Mouse (Mus musculus) adipocyte (in vitro differentiated cells): ENCODE data around the gene Crcp.
"Not testable (repeated sequence)": the region's sequence is repeated elsewhere in the genome, so short reads cannot be mapped to it uniquely, and the experiment has no call there.

Experiments used
- DNase-seq: peaks from one replicate; pipeline ENCODE4 v3.0.0-alpha.2; 2016; ENCODE audit warnings: low spot score

Gene Crcp

DNA sequence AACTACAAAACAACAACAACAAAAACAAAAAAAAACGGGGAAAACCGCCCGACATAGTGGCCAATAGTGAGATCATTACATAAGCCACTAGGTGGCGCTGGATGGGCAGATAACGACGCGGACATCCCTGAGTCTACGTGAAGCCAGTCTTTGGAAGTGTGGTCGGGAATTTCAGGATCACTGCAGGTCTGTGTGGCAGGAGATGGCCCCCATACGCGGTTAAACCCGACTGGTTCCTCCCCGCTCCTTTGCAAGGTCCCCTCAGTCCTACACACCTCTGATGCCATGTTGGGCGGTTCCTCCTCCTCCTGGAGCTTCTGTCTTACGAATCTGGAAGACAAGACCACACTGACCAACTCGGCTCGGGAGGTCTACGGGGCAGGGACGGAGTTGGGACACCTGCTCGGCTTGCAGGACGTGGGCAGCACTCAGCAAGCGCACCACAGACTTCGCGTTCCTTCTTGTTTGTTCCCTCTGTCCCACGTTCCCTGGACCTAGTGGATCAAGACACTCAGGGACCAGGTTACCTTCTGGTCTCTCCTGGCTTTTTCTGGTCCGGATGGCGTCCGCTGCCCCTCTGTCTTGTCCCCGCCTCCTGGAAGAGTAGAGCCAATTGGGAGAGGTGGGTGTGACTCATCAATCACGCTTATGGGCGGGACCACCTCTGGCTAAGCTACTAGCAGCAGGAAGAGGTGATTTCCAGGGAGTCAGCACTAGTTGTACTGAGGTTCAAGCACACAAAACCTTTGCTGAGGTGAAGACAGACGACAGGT, 5.1 kb upstream of the Crcp start:
- DNase-seq, result peak; percentile 98

DNA sequence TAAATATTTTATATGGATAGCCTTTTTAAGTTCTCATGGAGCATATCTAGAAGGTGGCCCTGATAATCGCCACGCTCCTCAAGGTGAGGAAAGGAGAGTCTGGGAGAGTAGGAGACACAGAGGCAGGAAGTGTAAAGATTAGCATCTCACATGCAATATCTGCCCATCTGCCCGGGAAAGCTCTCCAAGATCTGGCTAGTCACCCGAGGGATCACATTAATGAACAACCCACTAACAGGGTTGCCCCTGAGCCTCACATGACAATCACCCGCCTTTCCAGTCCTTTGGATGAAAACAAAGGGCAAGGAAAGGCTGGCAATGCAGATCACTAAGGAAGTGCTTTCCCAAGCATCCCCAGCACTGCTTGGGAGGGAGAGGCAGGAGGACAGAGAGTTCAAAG, 2.0 kb upstream of the Crcp start:
- DNase-seq, result no peak

GRCm38 (mm10) chr5:130027696-130028095, 1.4 kb upstream of the Crcp start:
- DNase-seq, result no peak

- DNase-seq, result no peak
These were observed 2.6 kb downstream of the Crcp start for GRCm38 (mm10) chr5:130031410-130032390.

DNA sequence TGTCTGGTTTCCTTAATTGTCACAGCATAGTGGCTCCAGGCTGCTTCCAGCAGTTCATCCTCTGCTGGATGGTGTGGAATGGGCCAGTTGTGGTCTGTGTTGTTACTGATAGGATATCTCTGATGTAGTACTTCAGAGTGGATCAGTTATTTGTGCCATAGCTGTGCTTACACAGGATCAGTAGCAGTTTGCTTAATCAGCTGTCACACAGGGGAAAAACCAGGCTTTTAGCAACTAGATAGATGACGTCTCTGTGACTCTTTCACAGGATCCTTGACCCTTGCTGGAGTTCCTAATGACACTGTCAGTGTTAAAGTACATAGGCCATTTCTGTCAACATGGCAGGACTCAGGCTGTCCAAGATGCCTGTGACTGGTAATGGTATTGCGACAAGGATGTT, 4.8 kb downstream of the Crcp start:
- DNase-seq, result no peak

DNA sequence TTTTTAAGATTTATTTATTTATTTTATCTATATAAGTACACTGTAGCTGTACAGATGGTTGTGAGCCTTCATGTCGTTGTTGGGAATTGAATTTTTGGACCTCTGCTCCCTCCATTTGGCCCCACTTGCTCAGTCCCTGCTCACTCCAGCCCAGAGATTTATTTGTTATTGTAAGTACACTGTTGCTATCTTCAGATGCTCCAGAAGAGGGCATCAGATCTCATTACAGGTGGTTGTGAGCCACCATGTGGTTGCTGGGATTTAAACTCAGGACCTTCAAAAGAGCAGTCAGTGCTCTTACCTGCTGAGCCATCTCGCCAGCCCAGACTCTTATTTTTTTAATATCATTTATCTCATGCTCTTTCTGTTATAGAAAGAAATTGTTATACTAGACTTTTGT, 7.2 kb downstream of the Crcp start:
- not testable (repeated sequence) for DNase-seq

GRCm38 (mm10) chr5:130037752-130038455, 8.8 kb downstream of the Crcp start:
- DNase-seq, result peak; percentile 79

GRCm38 (mm10) chr5:130040797-130041196, 11.7 kb downstream of the Crcp start:
- DNase-seq, result no peak

DNA sequence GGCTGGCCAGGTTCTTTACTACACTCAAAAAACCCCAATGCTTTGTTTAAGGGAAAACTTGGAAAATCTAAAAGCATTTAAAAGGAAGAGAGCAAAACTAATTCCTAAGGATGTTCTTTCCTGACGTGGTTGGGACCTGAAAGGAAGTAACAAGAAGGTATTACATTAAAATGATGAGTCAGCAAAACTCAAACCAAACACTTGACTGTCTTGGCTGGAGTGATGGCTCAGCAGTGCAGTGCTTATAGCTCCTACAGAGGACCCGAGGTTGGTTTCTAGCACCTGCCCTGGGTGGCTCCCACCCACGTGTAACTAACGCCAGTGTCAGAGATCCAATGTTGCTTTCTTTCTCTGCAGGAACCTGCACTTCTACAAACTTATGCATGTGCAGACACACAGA, 12.2 kb downstream of the Crcp start:
- DNase-seq, result no peak

GRCm38 (mm10) chr5:130043741-130044140, 14.7 kb downstream of the Crcp start:
- peak; percentile 46 for DNase-seq

- peak; percentile 96 for DNase-seq
These were observed 15.2 kb downstream of the Crcp start for GRCm38 (mm10) chr5:130044201-130044695.

- DNase-seq, result no peak
These were observed 17.0 kb downstream of the Crcp start for GRCm38 (mm10) chr5:130046100-130046499.

DNA sequence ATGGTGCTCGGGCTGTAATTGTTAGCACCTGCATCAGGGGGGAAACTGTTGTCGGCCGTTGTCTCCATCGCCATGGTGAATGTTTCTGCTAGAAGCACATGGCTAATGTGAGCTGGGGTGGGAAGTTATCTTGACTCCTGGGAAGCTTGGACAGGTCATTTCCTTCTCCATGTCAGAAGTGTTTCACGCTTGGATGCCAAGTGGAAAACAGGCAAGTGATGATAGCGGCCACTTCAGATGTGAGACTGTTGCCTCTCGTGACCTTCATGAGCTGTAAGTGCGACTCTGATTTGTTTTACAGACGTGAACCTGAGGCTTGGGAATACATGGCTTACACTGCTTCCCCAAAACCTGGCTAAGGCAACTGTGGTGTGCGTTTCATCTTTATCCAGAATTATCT, 17.5 kb downstream of the Crcp start:
- DNase-seq, result no peak

GRCm38 (mm10) chr5:130047013-130047412, 17.9 kb downstream of the Crcp start:
- DNase-seq, result no peak

DNA sequence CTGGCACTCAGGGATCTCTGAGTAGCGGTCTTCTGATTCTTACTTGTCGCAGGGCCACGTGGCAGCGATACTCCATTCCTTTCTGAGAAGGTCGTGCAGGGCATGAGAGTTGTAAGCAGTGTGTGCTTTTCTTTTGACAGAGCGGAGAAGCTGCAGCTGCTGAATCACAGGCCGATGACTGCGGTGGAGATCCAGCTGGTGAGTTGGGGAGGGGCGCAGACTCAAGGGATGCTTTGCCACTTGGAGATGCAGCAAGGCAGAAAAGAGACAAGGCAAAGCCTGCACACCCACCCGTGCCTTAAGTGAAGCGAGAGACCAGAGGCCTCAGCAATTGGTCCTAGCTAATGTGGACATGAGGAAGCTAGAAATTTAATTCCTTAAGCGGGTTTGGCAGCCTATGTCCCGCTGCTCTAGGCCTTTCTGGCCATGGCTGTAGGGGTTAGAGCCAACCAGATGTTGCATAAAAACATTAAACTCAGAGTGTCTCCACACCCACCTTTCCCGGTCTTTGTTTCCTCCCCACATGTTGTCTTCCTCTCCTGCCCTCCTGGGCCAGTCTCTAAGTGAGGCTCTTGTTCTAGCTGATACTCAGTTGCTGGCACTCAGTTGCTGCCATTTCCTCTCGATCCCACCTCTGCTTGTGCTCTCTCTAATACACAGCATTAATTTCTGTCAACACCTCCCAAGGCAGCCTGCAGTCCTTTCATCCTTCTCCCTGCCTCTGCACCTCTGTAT, 19.9 kb downstream of the Crcp start:
- DNase-seq, result no peak

DNA sequence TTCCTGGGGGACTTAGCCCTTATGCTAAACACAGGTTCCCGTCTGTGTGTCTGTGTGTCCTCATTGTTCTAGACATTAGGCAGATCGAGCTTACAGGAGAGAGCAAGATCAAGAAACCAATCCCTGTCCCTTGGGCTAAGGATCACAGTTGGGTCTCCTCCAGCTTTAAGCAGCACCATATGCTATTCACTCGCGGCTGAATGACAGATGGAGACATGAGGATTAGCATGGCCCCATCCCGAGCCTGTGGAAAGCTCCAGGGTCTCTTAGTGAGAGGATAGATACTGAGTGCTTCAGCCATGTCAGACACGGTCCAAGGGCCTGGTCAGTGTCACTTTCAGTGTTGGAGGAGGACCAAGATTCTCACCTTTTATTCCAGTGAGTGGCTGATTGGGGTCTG, 21.3 kb downstream of the Crcp start:
- no peak for DNase-seq

GRCm38 (mm10) chr5:130051073-130051860, 22.2 kb downstream of the Crcp start:
- no peak for DNase-seq

- peak; percentile 65 for DNase-seq
These were observed 23.4 kb downstream of the Crcp start for GRCm38 (mm10) chr5:130052510-130052909.

- DNase-seq, result no peak
These were observed 23.9 kb downstream of the Crcp start for GRCm38 (mm10) chr5:130052955-130053354.

DNA sequence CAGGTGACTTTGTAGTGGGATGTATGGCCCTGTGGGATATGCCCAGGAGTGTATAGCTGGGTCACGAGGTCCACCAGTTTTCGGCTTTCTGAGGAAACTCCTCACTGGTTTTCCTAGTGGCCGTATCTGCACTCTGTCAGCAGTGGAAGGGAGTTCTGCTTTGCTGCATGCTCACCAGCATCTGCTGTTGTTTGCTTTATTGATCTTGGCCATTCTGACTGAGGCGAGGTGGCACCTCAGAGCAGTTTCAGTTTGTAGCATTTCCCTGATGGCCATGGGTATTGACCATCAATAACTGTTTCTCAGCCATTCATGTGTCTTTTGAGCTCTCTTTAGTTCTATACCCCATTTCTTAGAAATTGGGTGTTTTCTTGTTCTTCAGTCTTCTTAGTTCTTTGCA, 26.6 kb downstream of the Crcp start:
- DNase-seq, result no peak

GRCm38 (mm10) chr5:130056303-130056702, 27.2 kb downstream of the Crcp start:
- no peak for DNase-seq
